Mouse (Mus musculus) liver, postnatal 0 days (tissue): ENCODE results near the gene Cfap69.

Source experiments
- CTCF ChIP-seq: sonication (generic); IDR thresholded peaks from 2 replicates; pipeline ENCODE4 v1.5.1; 2016; ENCODE audit warnings: antibody characterized with exemption, low read depth
- EP300 ChIP-seq: IDR thresholded peaks from 2 replicates; pipeline ENCODE4 v1.6.1; 2016; ENCODE audit warnings: antibody characterized with exemption, low read depth, mild to moderate bottlenecking

GRCm38 (mm10) chr5:5587686-5588085, 76.4 kb downstream of the Cfap69 start:
- TF ChIP-seq CTCF (no peak), EP300 (no peak)
